25 mouse cellular contexts compared by ENCODE assay signal in the genomic region with DNA sequence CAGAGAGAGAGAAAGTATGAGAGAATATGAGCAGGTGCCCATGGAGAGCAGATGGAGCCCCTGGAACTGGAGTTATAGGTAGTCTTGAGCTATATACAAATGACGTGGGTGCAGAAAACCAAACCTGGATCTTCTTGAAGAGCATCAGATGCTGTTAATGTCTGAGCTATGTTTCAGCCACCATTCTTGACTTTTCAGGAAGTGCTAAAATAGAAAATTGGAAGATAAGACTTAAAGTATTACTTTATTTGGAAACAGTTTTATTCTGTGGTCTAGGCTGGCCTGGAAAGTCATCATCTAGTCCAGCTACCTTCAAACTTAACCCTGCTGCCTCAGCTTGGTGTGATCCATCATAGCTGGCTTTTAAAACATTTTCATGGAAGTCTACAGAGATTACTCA.
"Had no signal": no experiment of that assay in that cellular context is flagged by ENCODE, and none has a peak within 500 bp of the region (broad histone marks: within the 10 kb centered on the region; RNA-seq: fewer than 3 reads in every experiment).

No protein-coding gene starts in this region.

- H3K36me3 ChIP-seq: hindbrain, embryonic 15.5 days had no signal

- DNase-seq: gastrocnemius, adult 2 months; gastrocnemius, postnatal 10 days; gastrocnemius, postnatal 25 days; heart, adult 18-20 months; heart, postnatal 10 days; kidney, adult 11 months; kidney, adult 2 months; kidney, adult 9 months; kidney, postnatal 14 days; kidney, postnatal 36 days; layer of hippocampus, adult 9-11 months; layer of hippocampus, postnatal 36 days; left cerebral cortex, postnatal 4 days had no signal

- H3K9me3 ChIP-seq: heart, embryonic 10.5 days; heart, embryonic 12.5 days; hindbrain, embryonic 13.5 days; hindbrain, embryonic 15.5 days; kidney, embryonic 15.5 days; limb, embryonic 13.5 days; limb, embryonic 15.5 days; liver, embryonic 12.5 days had no signal

- H3K9ac ChIP-seq: heart, embryonic 12.5 days; hindbrain, embryonic 13.5 days; hindbrain, embryonic 15.5 days; kidney, embryonic 15.5 days; limb, embryonic 13.5 days; limb, embryonic 15.5 days; liver, embryonic 12.5 days; liver, embryonic 14.5 days had no signal

- H3K4me2 ChIP-seq: heart, embryonic 12.5 days; hindbrain, embryonic 13.5 days; hindbrain, embryonic 15.5 days; kidney, embryonic 15.5 days; limb, embryonic 13.5 days; limb, embryonic 15.5 days; liver, embryonic 12.5 days had no signal

- H3K27ac ChIP-seq: gastrocnemius, adult 2 months; heart, embryonic 10.5 days; hindbrain, embryonic 13.5 days; hindbrain, embryonic 15.5 days; hindbrain, postnatal 0 days; kidney, embryonic 15.5 days; kidney, postnatal 0 days; limb, embryonic 13.5 days; limb, embryonic 15.5 days; liver, embryonic 12.5 days; liver, embryonic 14.5 days had no signal

- H3K4me1 ChIP-seq: heart, embryonic 10.5 days; limb, embryonic 15.5 days had no signal

- H3K4me3 ChIP-seq: gastrocnemius, adult 2 months; heart, embryonic 10.5 days; heart, embryonic 12.5 days; hindbrain, embryonic 13.5 days; hindbrain, embryonic 15.5 days; kidney, embryonic 15.5 days; limb, embryonic 13.5 days; limb, embryonic 15.5 days; liver, embryonic 12.5 days had no signal

- H3K27me3 ChIP-seq: heart, embryonic 12.5 days; hindbrain, embryonic 13.5 days; hindbrain, embryonic 15.5 days; kidney, embryonic 15.5 days; limb, embryonic 13.5 days; limb, embryonic 15.5 days; liver, embryonic 12.5 days had no signal

- ATAC-seq: hindbrain, postnatal 0 days; intestine, embryonic 16.5 days; liver, embryonic 12.5 days had no signal
